Mouse (Mus musculus) G1E-ER4 (cell line): ENCODE measurements around the gene Sfmbt1. TPM values are rescaled to one million over a fixed set of nuclear protein-coding genes. Genes with fewer than 3 reads are reported as not detected.

Experiments
- GATA1 ChIP-seq: IDR thresholded peaks from one replicate; pipeline ENCODE4 v1.8.0; 2012; ENCODE audit warnings: low read length, inconsistent platforms
- polyA plus RNA-seq: library from polyadenylated mRNA; stranded (reverse); fragments of >175 nt; gene quantifications from 2 replicates; pipeline ENCODE4 v1.2.3, GENCODE M21; 2012

Sfmbt1 gene
- polyA plus RNA-seq, 1 experiment: 2.2 TPM

- no peak for TF ChIP-seq GATA1
These were observed 46.6 kb downstream of the Sfmbt1 start for GRCm38 (mm10) chr14:30761211-30761610.

GRCm38 (mm10) chr14:30762131-30762903 lies 47.7 kb downstream of the Sfmbt1 start:
- no peak for TF ChIP-seq GATA1

GRCm38 (mm10) chr14:30762904-30763568 lies 48.4 kb downstream of the Sfmbt1 start:
- TF ChIP-seq GATA1: no peak

GRCm38 (mm10) chr14:30784614-30785013 lies 70.0 kb downstream of the Sfmbt1 start:
- no peak for TF ChIP-seq GATA1

GRCm38 (mm10) chr14:30789471-30789870 lies 74.8 kb downstream of the Sfmbt1 start:
- TF ChIP-seq GATA1: no peak

- no peak for TF ChIP-seq GATA1
These were observed 78.2 kb downstream of the Sfmbt1 start for GRCm38 (mm10) chr14:30792871-30793270.

GRCm38 (mm10) chr14:30801756-30802155 lies 87.1 kb downstream of the Sfmbt1 start:
- no peak for TF ChIP-seq GATA1

GRCm38 (mm10) chr14:30821136-30821535 lies 106.5 kb downstream of the Sfmbt1 start:
- no peak for TF ChIP-seq GATA1

- no peak for TF ChIP-seq GATA1
These were observed 109.9 kb downstream of the Sfmbt1 start for GRCm38 (mm10) chr14:30824456-30824995.

- no peak for TF ChIP-seq GATA1
These were observed 110.4 kb downstream of the Sfmbt1 start for GRCm38 (mm10) chr14:30825021-30825475.

GRCm38 (mm10) chr14:30825476-30826131 lies 111.0 kb downstream of the Sfmbt1 start, which contains the start of gene Tmem110:
Gene Tmem110, plus strand, starts transcription at chr14:30825590.
- no peak for TF ChIP-seq GATA1

GRCm38 (mm10) chr14:30826174-30827140 lies 111.8 kb downstream of the Sfmbt1 start:
- no peak for TF ChIP-seq GATA1

GRCm38 (mm10) chr14:30827480-30827879 lies 112.8 kb downstream of the Sfmbt1 start:
- TF ChIP-seq GATA1: no peak

- no peak for TF ChIP-seq GATA1
These were observed 113.4 kb downstream of the Sfmbt1 start for GRCm38 (mm10) chr14:30828077-30828476.
